Mouse (Mus musculus) stomach, postnatal 0 days (tissue): Measurements from ENCODE around the gene Rreb1. TPM values are rescaled to one million over a fixed set of nuclear protein-coding genes. Genes with fewer than 3 reads are reported as not detected.

Experiments used
- ATAC-seq: fragments of 200-750 bp; cut with Nextera tagmentation; 2 replicates; pipeline ENCODE4 v1.8.0; 2017; ENCODE audit not compliant: low FRiP score, low TSS enrichment
- DNase-seq: peaks from one replicate; pipeline ENCODE4 v3.0.0-alpha.2; 2016; ENCODE audit warnings: low spot score
- H3K27ac ChIP-seq: fragments of 300-500 bp; sonication (generic); replicated peaks from 2 replicates; pipeline ENCODE4 v1.5.1; 2014; ENCODE audit warnings: mild to moderate bottlenecking, control low read depth
- H3K27me3 ChIP-seq: fragments of 300-500 bp; sonication (generic); 2 replicates; pipeline ENCODE4 v1.6.1; 2014; ENCODE audit warnings: low read length; ENCODE audit not compliant: control insufficient read depth, insufficient read depth
- H3K36me3 ChIP-seq: fragments of 300-500 bp; sonication (generic); 2 replicates; pipeline ENCODE4 v1.6.1; 2014; ENCODE audit warnings: low read length, mixed read lengths; ENCODE audit not compliant: control insufficient read depth, insufficient read depth
- H3K4me1 ChIP-seq: fragments of 300-500 bp; sonication (generic); replicated peaks from 2 replicates; pipeline ENCODE4 v1.6.1; 2014; ENCODE audit warnings: antibody characterized with exemption; ENCODE audit not compliant: control insufficient read depth, insufficient read depth
- H3K4me2 ChIP-seq: fragments of 300-500 bp; sonication (generic); replicated peaks from 2 replicates; pipeline ENCODE4 v1.6.1; 2014; ENCODE audit warnings: low read depth, mild to moderate bottlenecking, control low read depth, moderate library complexity
- H3K4me3 ChIP-seq: fragments of 300-500 bp; sonication (generic); 2 replicates; pipeline ENCODE4 v1.5.1; 2014; ENCODE audit warnings: low read depth, low read length, control low read depth
- H3K9ac ChIP-seq: fragments of 300-500 bp; sonication (generic); 2 replicates; pipeline ENCODE4 v1.6.1; 2014; ENCODE audit warnings: mild to moderate bottlenecking, low read length, control low read depth, mixed read lengths
- H3K9me3 ChIP-seq: fragments of 300-500 bp; sonication (generic); 2 replicates; pipeline ENCODE4 v1.6.1; 2016; ENCODE audit warnings: low read length; ENCODE audit not compliant: control insufficient read depth
- CTCF ChIP-seq: IDR thresholded peaks from 2 replicates; pipeline ENCODE4 v1.5.1; 2016; ENCODE audit warnings: antibody characterized with exemption, low read depth, mild to moderate bottlenecking, moderate library complexity
- EP300 ChIP-seq: optimal IDR thresholded peaks from 2 replicates; pipeline ENCODE3; 2016; ENCODE audit warnings: antibody characterized with exemption
- WGBS: fragments of 180-500 bp; shearing (Covaris S2); extraction: QIAGEN DNeasy Blood & Tissue Kit; methylation state at CpG from one replicate; pipeline ENCODE4 v1.1.7; 2014; 5-methylcytosine and 5-hydroxymethylcytosine counted together
- polyA plus RNA-seq: library from polyadenylated mRNA; unstranded; fragments of >200 nt; fragmentation: Nextera tagmentation; extraction: Ambion mirVana; gene quantifications from 2 replicates; pipeline ENCODE4 v1.2.1, GENCODE M21; 2015

The Rreb1 gene
- polyA plus RNA-seq, 1 experiment from 2014 or later, result 6.0 TPM

DNA sequence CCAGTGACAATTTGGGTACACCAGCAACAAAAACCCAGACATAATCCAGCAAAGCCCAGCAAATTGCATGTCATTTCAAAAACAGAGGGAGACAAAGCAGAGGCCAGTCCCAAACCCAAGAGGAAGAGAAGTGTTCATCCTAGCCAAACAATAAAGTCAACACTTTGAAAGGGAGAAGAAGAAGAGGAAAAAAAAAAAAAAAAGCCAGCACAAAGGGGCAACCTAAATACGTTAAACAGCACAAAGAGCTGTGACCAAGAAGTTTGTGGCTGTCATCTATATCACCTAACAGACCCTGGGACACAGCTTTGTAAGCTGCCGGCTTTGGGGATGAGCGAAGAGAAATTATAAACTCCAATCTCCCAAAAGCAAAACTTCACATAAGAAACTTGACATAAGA lies 17.8 kb upstream of the Rreb1 start:
- Histone ChIP-seq H3K27ac (no peak overlapping the region), H3K36me3 (no peaks in the 10 kb centered on the region), H3K4me1 (0 out of 2 replicates have a peak, but pooled peaks cover 2% of the 10 kb centered on the region), H3K9me3 (no peaks in the 10 kb centered on the region), H3K9ac (no peak overlapping the region), H3K4me3 (no peak overlapping the region), H3K4me2 (no peak overlapping the region), H3K27me3 (no peaks in the 10 kb centered on the region)
- TF ChIP-seq CTCF (no peak), EP300 (no peak)
- DNase-seq (no peak), ATAC-seq (no peak)
- 65% methylated on average over 3 of the region's 3 CpGs for WGBS

DNA sequence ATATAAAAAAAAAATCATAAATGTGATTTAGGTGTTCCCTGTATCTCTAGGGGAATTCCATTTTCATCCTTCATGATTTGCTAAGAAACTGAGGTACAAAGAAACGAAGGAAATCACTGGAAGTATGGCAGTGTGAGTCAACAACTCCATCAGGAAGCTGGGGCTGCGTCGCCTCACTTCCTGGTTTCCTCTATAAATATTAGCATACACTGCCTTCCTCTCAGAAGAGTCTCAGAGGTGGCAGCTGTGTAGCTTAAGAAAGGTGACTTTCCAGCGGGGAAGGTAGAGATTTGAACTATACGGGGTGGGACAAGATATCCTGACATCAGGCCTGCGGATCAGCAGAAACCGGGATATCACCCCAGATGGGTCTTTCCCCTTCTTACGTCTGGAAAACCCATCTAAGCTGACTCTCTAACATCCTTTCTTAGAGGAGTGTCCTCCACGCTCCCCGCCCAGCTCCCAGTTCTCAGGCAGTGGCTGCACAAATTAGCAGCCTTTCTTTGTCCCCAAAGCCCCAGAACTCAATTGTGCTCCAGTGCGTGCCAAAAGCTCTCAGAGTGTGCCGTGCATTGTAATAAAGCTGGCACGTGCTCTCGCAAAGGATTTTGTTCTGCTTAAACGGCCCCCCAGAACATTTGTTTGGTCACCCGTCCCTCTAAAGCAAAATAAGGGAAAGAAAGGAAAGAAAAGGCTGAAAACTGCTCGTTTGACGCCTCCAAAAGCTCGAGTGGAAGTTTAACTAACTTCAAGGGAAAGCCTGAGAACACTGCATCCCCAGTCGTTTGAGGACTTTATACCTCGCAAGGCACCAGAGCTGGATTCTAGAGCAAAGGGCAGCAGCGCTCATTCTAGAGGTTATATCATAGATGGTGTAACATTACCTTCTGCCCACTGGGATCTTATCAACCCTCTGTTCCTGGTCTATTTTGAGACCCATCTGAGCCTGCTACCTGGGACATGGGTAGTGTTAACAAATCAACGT lies 17.0 kb upstream of the Rreb1 start:
- peak overlapping the region; percentile 84 for H3K27ac ChIP-seq
- H3K4me2 ChIP-seq, result peak overlapping the region; percentile 27
- H3K36me3 ChIP-seq, result no peaks in the 10 kb centered on the region
- no peak overlapping the region for H3K4me3 ChIP-seq
- no peaks in the 10 kb centered on the region for H3K27me3 ChIP-seq
- no peaks in the 10 kb centered on the region for H3K9me3 ChIP-seq
- DNase-seq (peak; percentile 58), ATAC-seq (peak; percentile 80)
- TF ChIP-seq EP300 (no peak), CTCF (no peak)
- 0 out of 2 replicates have a peak, but pooled peaks cover 2% of the 10 kb centered on the region for H3K4me1 ChIP-seq
- H3K9ac ChIP-seq, result peak overlapping the region; percentile 35; the same call in 1 of the 2 replicates
- WGBS, result 37% methylated on average over 23 of the region's 23 CpGs

DNA sequence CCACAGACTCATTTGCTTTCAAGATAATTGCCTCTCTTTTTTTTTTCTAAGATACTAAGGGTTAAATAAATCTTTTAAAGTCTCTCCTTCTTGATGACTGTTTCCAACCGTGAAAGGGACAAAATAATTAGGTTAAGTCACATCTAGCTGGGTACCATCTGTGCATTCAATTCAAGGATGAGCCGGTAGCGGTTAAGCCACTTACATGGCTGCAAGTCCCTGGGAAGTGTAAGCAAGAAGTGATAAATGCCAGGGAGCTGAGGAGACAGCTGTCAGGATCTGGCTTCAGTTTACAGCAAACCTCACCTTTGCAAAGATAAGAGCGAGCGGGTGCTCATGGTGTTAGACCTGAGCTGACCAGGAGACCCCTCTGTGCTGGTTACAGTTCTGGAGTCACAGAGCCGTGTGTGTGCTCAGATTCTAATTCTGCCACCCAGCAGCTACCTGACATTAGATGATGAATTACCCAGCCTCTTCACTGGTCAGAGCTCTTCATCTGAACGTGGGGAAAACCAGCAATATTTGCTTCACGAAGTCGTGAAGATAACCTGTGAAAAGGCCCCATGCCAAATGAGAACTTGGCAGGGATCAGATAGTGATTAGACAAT lies 14.3 kb upstream of the Rreb1 start:
- ATAC-seq (no peak), DNase-seq (no peak)
- H3K36me3 ChIP-seq, result no peaks in the 10 kb centered on the region
- H3K9me3 ChIP-seq, result no peaks in the 10 kb centered on the region
- no peak overlapping the region for H3K27ac ChIP-seq
- H3K4me2 ChIP-seq, result no peak overlapping the region
- 56% methylated on average over 9 of the region's 9 CpGs for WGBS
- no peak overlapping the region for H3K4me3 ChIP-seq
- no peak overlapping the region for H3K9ac ChIP-seq
- 0 out of 2 replicates have a peak, but pooled peaks cover 2% of the 10 kb centered on the region for H3K4me1 ChIP-seq
- no peak for TF ChIP-seq CTCF
- no peak for TF ChIP-seq EP300
- no peaks in the 10 kb centered on the region for H3K27me3 ChIP-seq

DNA sequence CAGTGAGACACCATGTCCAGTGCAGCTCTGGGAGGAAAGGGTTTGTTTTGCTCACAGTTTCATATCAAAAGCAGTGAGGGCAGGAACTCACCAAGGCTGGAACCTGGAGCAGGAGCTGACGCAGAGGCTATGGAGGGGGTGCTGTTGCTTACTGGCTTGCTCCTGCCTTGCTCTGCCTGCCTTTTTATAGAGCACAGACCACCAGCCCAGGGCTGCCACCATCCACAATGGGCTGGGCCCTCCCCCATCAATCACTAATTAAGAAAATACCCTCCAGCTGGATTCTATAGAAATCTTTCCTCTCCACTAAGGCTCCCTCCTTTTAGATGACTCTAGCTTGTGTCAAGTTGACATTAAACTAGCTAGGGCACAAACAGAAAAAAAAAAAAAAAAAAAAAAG lies 8.4 kb upstream of the Rreb1 start:
- H3K9me3 ChIP-seq, result no peaks in the 10 kb centered on the region
- H3K27me3 ChIP-seq, result no peaks in the 10 kb centered on the region
- no peaks in the 10 kb centered on the region for H3K36me3 ChIP-seq
- no peak overlapping the region for H3K4me2 ChIP-seq
- WGBS, result 50% methylated on average over 1 of the region's 1 CpGs
- no peak for ATAC-seq
- H3K4me3 ChIP-seq, result no peak overlapping the region
- H3K27ac ChIP-seq, result no peak overlapping the region
- no peaks in the 10 kb centered on the region for H3K4me1 ChIP-seq
- no peak for DNase-seq
- H3K9ac ChIP-seq, result no peak overlapping the region
- TF ChIP-seq EP300, result no peak
- no peak for TF ChIP-seq CTCF

DNA sequence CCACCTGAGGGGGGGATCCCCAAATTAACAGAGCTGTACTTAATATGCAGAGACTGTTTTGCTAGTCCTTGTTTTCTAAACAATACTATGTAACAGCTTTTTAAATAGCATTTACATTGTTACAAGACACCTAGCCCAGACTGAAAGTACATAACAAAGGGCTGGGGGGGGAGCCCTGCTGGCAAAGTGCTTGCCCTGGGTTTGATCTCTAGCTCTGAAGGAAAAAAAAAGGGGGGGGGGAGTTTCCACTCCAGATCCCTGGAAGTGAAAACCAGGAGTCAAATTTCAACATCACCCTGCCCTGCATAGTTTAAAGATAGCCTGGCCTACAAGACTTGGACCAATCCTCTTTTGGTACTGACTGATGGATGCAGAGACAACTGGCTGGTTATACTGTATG lies 4.7 kb upstream of the Rreb1 start:
- no peaks in the 10 kb centered on the region for H3K36me3 ChIP-seq
- no peak for ATAC-seq

DNA sequence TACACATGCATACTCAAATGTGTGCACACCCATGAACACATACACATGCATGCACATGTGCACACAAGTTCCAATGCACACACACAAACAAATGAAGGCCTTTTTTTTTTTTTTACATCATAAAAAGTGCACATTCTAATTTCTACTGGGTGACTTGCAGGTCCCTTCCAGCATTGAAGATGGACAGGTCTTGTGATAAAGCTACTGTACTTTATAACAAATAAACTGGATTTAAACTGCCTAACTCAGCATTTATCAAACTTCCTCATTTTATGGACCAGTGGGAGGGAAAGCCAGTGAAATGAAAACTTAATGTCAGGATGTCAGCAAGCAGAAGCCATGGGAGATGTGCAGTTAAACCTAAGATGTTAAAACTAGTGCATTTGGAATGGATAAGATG lies 1.5 kb upstream of the Rreb1 start:
- no peaks in the 10 kb centered on the region for H3K36me3 ChIP-seq

More for the DNA sequence above, 4.7 kb upstream of the Rreb1 start:
- no peak for TF ChIP-seq CTCF
- TF ChIP-seq EP300, result no peak
- Histone ChIP-seq H3K4me1 (no peaks in the 10 kb centered on the region), H3K27me3 (no peaks in the 10 kb centered on the region), H3K9ac (no peak overlapping the region), H3K27ac (no peak overlapping the region), H3K4me3 (no peak overlapping the region), H3K9me3 (no peaks in the 10 kb centered on the region), H3K4me2 (no peak overlapping the region)
- DNase-seq, result no peak

More for the DNA sequence above, 1.5 kb upstream of the Rreb1 start:
- ATAC-seq (no peak), DNase-seq (no peak)
- H3K27ac ChIP-seq, result no peak overlapping the region
- H3K4me3 ChIP-seq, result no peak overlapping the region
- no peaks in the 10 kb centered on the region for H3K9me3 ChIP-seq
- TF ChIP-seq CTCF (no peak), EP300 (no peak)
- no peaks in the 10 kb centered on the region for H3K27me3 ChIP-seq
- H3K4me1 ChIP-seq, result no peaks in the 10 kb centered on the region
- no peak overlapping the region for H3K4me2 ChIP-seq
- H3K9ac ChIP-seq, result no peak overlapping the region
